Mouse (Mus musculus) lung, postnatal 0 days (tissue): Measurements from ENCODE around the gene Ankrd13a.

ENCODE experiments used
- CTCF ChIP-seq: IDR thresholded peaks from 2 replicates; pipeline ENCODE4 v1.5.1; 2016; ENCODE audit warnings: antibody characterized with exemption, mild to moderate bottlenecking
- EP300 ChIP-seq: IDR thresholded peaks from 2 replicates; pipeline ENCODE4 v1.6.1; 2016; ENCODE audit warnings: antibody characterized with exemption, mild to moderate bottlenecking, control low read depth

- TF ChIP-seq CTCF (peak; percentile 66), EP300 (no peak)
Measured at GRCm38 (mm10) chr5:114804958-114805357, 30.5 kb downstream of the Ankrd13a start.
